ENCODE assay signal across 17 mouse cellular contexts in the genomic region with DNA sequence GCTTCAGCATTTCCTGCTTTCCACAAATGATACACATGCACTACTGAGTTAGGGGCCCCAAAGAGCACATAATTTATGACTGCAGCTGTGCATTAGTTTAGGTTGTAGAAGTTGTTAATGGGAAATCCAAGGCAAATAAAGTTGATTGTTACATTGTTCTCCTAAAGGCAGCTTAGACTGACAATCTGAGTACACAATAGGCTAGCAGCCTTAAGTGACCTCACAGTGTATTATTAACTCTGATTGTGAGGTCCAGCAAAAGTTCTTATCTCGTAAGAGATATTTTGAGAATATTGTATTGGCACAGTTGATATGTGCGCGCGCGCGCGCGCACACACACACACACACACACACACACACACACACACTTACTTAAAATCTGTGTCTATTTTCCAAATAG.
DNase-seq lines count a peak whose midpoint lies in the region; ATAC-seq and TF ChIP-seq lines count a peak whose summit lies in the region.
"Had no signal": no experiment of that assay in that cellular context is flagged by ENCODE, and none has a peak within 500 bp of the region (broad histone marks: within the 10 kb centered on the region; RNA-seq: fewer than 3 reads in every experiment).

No protein-coding gene starts in this region.

- TF ChIP-seq EP300 in heart, adult 2 months (IDR thresholded peaks at IDR 0.05; ENCODE audit: insufficient read depth, low read depth, low read length): no peak

- no peaks in the 10 kb centered on the region; the same call in 1 of the 2 replicates for H3K36me3 ChIP-seq in heart, adult 2 months (ENCODE audit: control insufficient read depth, insufficient read depth, low read length)
- H3K36me3 ChIP-seq in heart, embryonic 10.5 days: no peaks in the 10 kb centered on the region
- H3K36me3 ChIP-seq in kidney, embryonic 14.5 days (ENCODE audit: control insufficient read depth, insufficient read depth, low read length): no peaks in the 10 kb centered on the region
- H3K36me3 ChIP-seq in kidney, adult 2 months (ENCODE audit: control insufficient read depth, insufficient read depth, low read length): no peaks in the 10 kb centered on the region
- H3K36me3 ChIP-seq in intestine, embryonic 15.5 days: no peaks in the 10 kb centered on the region
- no peaks in the 10 kb centered on the region for H3K36me3 ChIP-seq in embryonic facial prominence, embryonic 10.5 days (replicated peaks)
- H3K36me3 ChIP-seq: embryonic facial prominence, embryonic 13.5 days; heart, embryonic 13.5 days; hindbrain, embryonic 15.5 days had no signal

- peak in 1 of 2 experiments; percentile 4 for DNase-seq in heart, adult 2 months
- no peak for DNase-seq in heart, embryonic 10.5 days (ENCODE audit: low spot score)
- no peak for DNase-seq in kidney, adult 2 months
- DNase-seq in left cerebral cortex, postnatal 10 days (ENCODE audit: extremely low spot score in 1 of 2, low spot score in 2 of 2): no peak
- no peak for DNase-seq in embryonic facial prominence, embryonic 10.5 days (ENCODE audit: low spot score)
- DNase-seq: adrenal gland, postnatal 10 days; cerebellum, adult 11 months; cerebellum, adult 9-10 months; cerebellum, postnatal 25 days; forebrain, postnatal 0 days; gastrocnemius, postnatal 14 days had no signal

- no peak overlapping the region for H3K9ac ChIP-seq in heart, adult 2 months (ENCODE audit: low read depth, low read length)
- no peak overlapping the region for H3K9ac ChIP-seq in kidney, embryonic 14.5 days (ENCODE audit: low read depth, low read length)
- H3K9ac ChIP-seq in intestine, embryonic 15.5 days: no peak overlapping the region
- H3K9ac ChIP-seq: embryonic facial prominence, embryonic 13.5 days; forebrain, embryonic 13.5 days; forebrain, postnatal 0 days; heart, embryonic 13.5 days; hindbrain, embryonic 15.5 days had no signal

- TF ChIP-seq POLR2A in heart, adult 2 months (IDR thresholded peaks at IDR 0.05; ENCODE audit: insufficient read depth, low read depth, low read length): no peak
- TF ChIP-seq POLR2A in kidney, adult 2 months (IDR thresholded peaks at IDR 0.05; ENCODE audit: low read depth, low read length): no peak

- H3K4me3 ChIP-seq in heart, adult 2 months: no peak overlapping the region
- no peak overlapping the region for H3K4me3 ChIP-seq in heart, embryonic 10.5 days
- no peak overlapping the region for H3K4me3 ChIP-seq in kidney, embryonic 14.5 days (ENCODE audit: low read length)
- no peak overlapping the region for H3K4me3 ChIP-seq in kidney, adult 2 months (ENCODE audit: insufficient read depth, low read depth, low read length)
- H3K4me3 ChIP-seq in intestine, embryonic 15.5 days (replicated peaks): no peak overlapping the region
- H3K4me3 ChIP-seq in embryonic facial prominence, embryonic 10.5 days: no peak overlapping the region
- H3K4me3 ChIP-seq: embryonic facial prominence, embryonic 13.5 days; forebrain, embryonic 13.5 days; heart, embryonic 13.5 days; hindbrain, embryonic 15.5 days had no signal

- no peaks in the 10 kb centered on the region for H3K9me3 ChIP-seq in heart, embryonic 10.5 days
- no peaks in the 10 kb centered on the region for H3K9me3 ChIP-seq in kidney, embryonic 14.5 days (ENCODE audit: control insufficient read depth, low read length)
- no peaks in the 10 kb centered on the region for H3K9me3 ChIP-seq in intestine, embryonic 15.5 days
- no peaks in the 10 kb centered on the region for H3K9me3 ChIP-seq in embryonic facial prominence, embryonic 10.5 days
- H3K9me3 ChIP-seq: embryonic facial prominence, embryonic 13.5 days; forebrain, embryonic 13.5 days; heart, embryonic 13.5 days; hindbrain, embryonic 15.5 days had no signal

- TF ChIP-seq CTCF in heart, adult 2 months (IDR thresholded peaks at IDR 0.05): no peak
- no peak for TF ChIP-seq CTCF in kidney, adult 2 months (conservative IDR thresholded peaks at IDR 0.05; ENCODE audit: insufficient read depth, insufficient read length, low read depth, low read length)

- no peak overlapping the region for H3K4me2 ChIP-seq in kidney, embryonic 14.5 days (replicated peaks; ENCODE audit: low read depth, low read length)
- H3K4me2 ChIP-seq in intestine, embryonic 15.5 days (replicated peaks): no peak overlapping the region
- H3K4me2 ChIP-seq: embryonic facial prominence, embryonic 13.5 days; forebrain, embryonic 13.5 days; heart, embryonic 13.5 days; hindbrain, embryonic 15.5 days had no signal

- H3K27ac ChIP-seq in heart, adult 2 months: peak overlapping the region; percentile 34; the same call in 1 of the 2 replicates
- no peak overlapping the region for H3K27ac ChIP-seq in heart, embryonic 10.5 days
- no peak overlapping the region for H3K27ac ChIP-seq in kidney, embryonic 14.5 days (ENCODE audit: low read depth, low read length)
- H3K27ac ChIP-seq in kidney, adult 2 months (ENCODE audit: insufficient read depth, low read depth, low read length): no peak overlapping the region
- H3K27ac ChIP-seq in intestine, embryonic 15.5 days: no peak overlapping the region
- H3K27ac ChIP-seq in embryonic facial prominence, embryonic 10.5 days (replicated peaks): no peak overlapping the region
- H3K27ac ChIP-seq: embryonic facial prominence, embryonic 13.5 days; forebrain, embryonic 13.5 days; heart, embryonic 13.5 days; hindbrain, embryonic 15.5 days had no signal

- no peaks in the 10 kb centered on the region for H3K27me3 ChIP-seq in heart, adult 2 months (ENCODE audit: control insufficient read depth, insufficient read depth, low read length)
- H3K27me3 ChIP-seq in heart, embryonic 10.5 days (ENCODE audit: insufficient read depth, poor library complexity, severe bottlenecking): no peaks in the 10 kb centered on the region
- H3K27me3 ChIP-seq in kidney, embryonic 14.5 days (ENCODE audit: control insufficient read depth, insufficient read depth, low read length): no peaks in the 10 kb centered on the region
- H3K27me3 ChIP-seq in kidney, adult 2 months (replicated peaks; ENCODE audit: control insufficient read depth, insufficient read depth, low read length): no peaks in the 10 kb centered on the region
- H3K27me3 ChIP-seq in intestine, embryonic 15.5 days (replicated peaks): no peaks in the 10 kb centered on the region
- no peaks in the 10 kb centered on the region for H3K27me3 ChIP-seq in embryonic facial prominence, embryonic 10.5 days (replicated peaks; ENCODE audit: low read depth, poor library complexity, severe bottlenecking)
- H3K27me3 ChIP-seq: embryonic facial prominence, embryonic 13.5 days; forebrain, embryonic 13.5 days; heart, embryonic 13.5 days; hindbrain, embryonic 15.5 days had no signal

- H3K4me1 ChIP-seq in heart, adult 2 months (ENCODE audit: control insufficient read depth, insufficient read depth, low read length): no peaks in the 10 kb centered on the region; the same call in 1 of the 2 replicates
- no peaks in the 10 kb centered on the region for H3K4me1 ChIP-seq in heart, embryonic 10.5 days
- H3K4me1 ChIP-seq in kidney, embryonic 14.5 days (ENCODE audit: control insufficient read depth, insufficient read depth, low read length): 0 out of 2 replicates have a peak, but pooled peaks cover 3% of the 10 kb centered on the region
- no peaks in the 10 kb centered on the region for H3K4me1 ChIP-seq in kidney, adult 2 months (ENCODE audit: control insufficient read depth, insufficient read depth, low read length)
- 0 out of 2 replicates have a peak, but pooled peaks cover 2% of the 10 kb centered on the region for H3K4me1 ChIP-seq in intestine, embryonic 15.5 days (replicated peaks)
- no peaks in the 10 kb centered on the region for H3K4me1 ChIP-seq in embryonic facial prominence, embryonic 10.5 days
- H3K4me1 ChIP-seq: embryonic facial prominence, embryonic 13.5 days; forebrain, embryonic 13.5 days; heart, embryonic 13.5 days; hindbrain, embryonic 15.5 days had no signal

- intact Hi-C loops in heart, adult 2 months (cut with DNase I): no loop called here
- intact Hi-C loops in left cerebral cortex, postnatal 10 days (cut with DNase I): no loop called here

- no peaks in the 10 kb centered on the region for H3K79me2 ChIP-seq in heart, adult 2 months (replicated peaks; ENCODE audit: control insufficient read depth, insufficient read depth, low read length)

- ATAC-seq in kidney, embryonic 14.5 days (ENCODE audit: low FRiP score, low TSS enrichment): peak; percentile 46; the same call in 1 of the 2 replicates
- ATAC-seq in intestine, embryonic 15.5 days: peak; percentile 58; the same call in 1 of the 2 replicates
- ATAC-seq: forebrain, embryonic 13.5 days; forebrain, postnatal 0 days had no signal

- WGBS in heart, adult 2 months: 42% methylated on average over 8 of the region's 8 CpGs
- WGBS in heart, embryonic 10.5 days: 88% methylated on average over 8 of the region's 8 CpGs
- WGBS in kidney, embryonic 14.5 days: 92% methylated on average over 8 of the region's 8 CpGs
- 89% methylated on average over 8 of the region's 8 CpGs for WGBS in kidney, adult 2 months
- 79% methylated on average over 8 of the region's 8 CpGs for WGBS in intestine, embryonic 15.5 days
- WGBS in embryonic facial prominence, embryonic 10.5 days: 96% methylated on average over 8 of the region's 8 CpGs
